Mouse (Mus musculus): Measurements from ENCODE around the gene Cdkn2d. TPM values are rescaled to one million over a fixed set of nuclear protein-coding genes. Genes with fewer than 3 reads are reported as not detected.

The Cdkn2d gene
- polyA plus RNA-seq (2017; shearing (Covaris generic)), result 152 TPM

GRCm38 (mm10) chr9:21291022-21291787 lies at the start of gene Cdkn2d:
Cdkn2d (minus strand) TSS chr9:21291407.

GRCm38 (mm10) chr9:21320619-21321512 lies 29.7 kb upstream of the Cdkn2d start, which contains the start of gene Slc44a2:
Slc44a2 (plus strand) TSS chr9:21320698.

DNA sequence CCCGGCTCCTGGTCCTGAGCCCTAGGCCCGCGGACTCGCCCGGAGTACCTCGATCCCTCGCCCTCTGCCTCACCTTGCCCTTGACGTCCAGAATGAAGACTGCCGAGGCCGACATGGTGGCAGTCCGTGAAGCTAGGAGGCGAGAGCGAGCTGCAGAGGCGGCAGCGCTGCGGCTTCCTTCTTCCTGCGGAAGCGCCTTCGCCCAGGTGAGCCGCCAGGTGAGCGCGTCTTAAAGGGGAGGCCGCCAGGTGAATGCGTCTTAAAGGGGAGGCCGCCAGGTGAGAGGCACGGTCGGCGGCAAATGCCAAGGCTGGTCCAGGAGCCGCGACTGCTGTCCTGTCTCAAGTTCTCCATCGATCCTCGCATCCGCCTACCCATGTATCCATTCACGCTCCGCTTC lies 20.9 kb upstream of the Cdkn2d start, which contains the start of gene Ap1m2:
Ap1m2 (minus strand) TSS at position 204 of the 400 bp plus-strand sequence.

GRCm38 (mm10) chr9:21287571-21288402 lies 3.4 kb downstream of the Cdkn2d start, which contains the start of gene Kri1:
Kri1 (minus strand) TSS chr9:21287969.

GRCm38 (mm10) chr9:21265000-21265561 lies 26.1 kb downstream of the Cdkn2d start, which contains the start of gene Atg4d:
Atg4d (plus strand) TSS chr9:21265293.

GRCm38 (mm10) chr9:21248326-21248725 lies 42.9 kb downstream of the Cdkn2d start, which contains the start of gene S1pr5:
S1pr5 (minus strand) TSS chr9:21248443.

GRCm38 (mm10) chr9:21238733-21239464 lies 52.3 kb downstream of the Cdkn2d start, which contains the start of gene Keap1:
Keap1 (minus strand) TSS chr9:21239361.

Other genes with a start within 250 kb of the Cdkn2d start
- gene Zglp1, start 224.3 kb downstream of the Cdkn2d start, polyA plus RNA-seq (2017; shearing (Covaris generic)), result 0.36 TPM
- not detected for gene Gm49373, start 218.3 kb downstream of the Cdkn2d start, polyA plus RNA-seq (2017; shearing (Covaris generic))
- gene Fdx1l, start 217.8 kb downstream of the Cdkn2d start, polyA plus RNA-seq (2017; shearing (Covaris generic)), result 30.7 TPM
- gene Gm38431, start 199.4 kb downstream of the Cdkn2d start, polyA plus RNA-seq (2017; shearing (Covaris generic)), result 7.4 TPM
- 82.1 TPM for gene Raver1, start 199.4 kb downstream of the Cdkn2d start, polyA plus RNA-seq (2017; shearing (Covaris generic))
- gene Tyk2, start 160.2 kb downstream of the Cdkn2d start, polyA plus RNA-seq (2017; shearing (Covaris generic)), result 96.0 TPM
- gene Cdc37, start 141.4 kb downstream of the Cdkn2d start, polyA plus RNA-seq (2017; shearing (Covaris generic)), result 305 TPM
- gene Pde4a, start 125.7 kb downstream of the Cdkn2d start, polyA plus RNA-seq (2017; shearing (Covaris generic)), result 0.61 TPM
- 27.8 TPM for gene Keap1, start 52.0 kb downstream of the Cdkn2d start, polyA plus RNA-seq (2017; shearing (Covaris generic))
- gene S1pr5, start 43.0 kb downstream of the Cdkn2d start, polyA plus RNA-seq (2017; shearing (Covaris generic)), result not detected
- gene Atg4d, start 26.1 kb downstream of the Cdkn2d start, polyA plus RNA-seq (2017; shearing (Covaris generic)), result 48.5 TPM
- 49.2 TPM for gene Kri1, start 3.4 kb downstream of the Cdkn2d start, polyA plus RNA-seq (2017; shearing (Covaris generic))
- 2.4 TPM for gene Ap1m2, start 20.9 kb upstream of the Cdkn2d start, polyA plus RNA-seq (2017; shearing (Covaris generic))
- 608 TPM for gene Slc44a2, start 29.3 kb upstream of the Cdkn2d start, polyA plus RNA-seq (2017; shearing (Covaris generic))
- gene Ilf3, start 76.5 kb upstream of the Cdkn2d start, polyA plus RNA-seq (2017; shearing (Covaris generic)), result 70.8 TPM
- gene Qtrt1, start 120.4 kb upstream of the Cdkn2d start, polyA plus RNA-seq (2017; shearing (Covaris generic)), result 45.8 TPM
- 262 TPM for gene Dnm2, start 133.5 kb upstream of the Cdkn2d start, polyA plus RNA-seq (2017; shearing (Covaris generic))
- 7.2 TPM for gene Tmed1, start 218.8 kb upstream of the Cdkn2d start, polyA plus RNA-seq (2017; shearing (Covaris generic))
- gene AB124611, start 234.8 kb upstream of the Cdkn2d start, polyA plus RNA-seq (2017; shearing (Covaris generic)), result 45.4 TPM